In the genomic region with DNA sequence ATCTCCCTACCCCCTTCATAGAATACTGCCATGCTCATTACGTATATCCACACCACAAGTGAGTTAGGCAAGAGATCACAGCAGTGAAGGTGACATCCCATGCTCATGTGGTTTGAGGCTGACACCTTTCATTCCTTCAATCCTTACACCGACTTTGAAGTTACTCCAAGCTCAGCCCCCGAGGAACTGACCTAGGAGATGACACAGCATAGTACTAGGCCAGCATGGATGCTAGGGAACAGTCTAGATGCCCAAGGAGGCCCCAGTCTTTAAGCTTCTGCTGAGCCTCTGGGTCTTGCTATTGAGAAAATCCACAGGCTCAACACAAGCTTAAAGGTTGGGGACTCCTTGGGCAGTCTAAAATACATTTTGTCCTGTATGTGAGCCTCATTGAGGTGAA, we compare ENCODE assay signal across 10 mouse cellular contexts. TPM values are rescaled to one million over a fixed set of nuclear protein-coding genes. Genes with fewer than 3 reads are reported as not detected.
DNase-seq lines count a peak whose midpoint lies in the region; ATAC-seq lines count a peak whose summit lies in the region.
"Had no signal": no experiment of that assay in that cellular context is flagged by ENCODE, and none has a peak within 500 bp of the region (broad histone marks: within the 10 kb centered on the region; RNA-seq: fewer than 3 reads in every experiment).

No protein-coding gene starts in this region.

- peaks cover 14% of the 10 kb centered on the region for H3K36me3 ChIP-seq in midbrain, embryonic 10.5 days
- no peaks in the 10 kb centered on the region for H3K36me3 ChIP-seq in midbrain, embryonic 11.5 days (ENCODE audit: control insufficient read depth, insufficient read depth, low read length)
- H3K36me3 ChIP-seq in limb, embryonic 10.5 days: peaks cover 9% of the 10 kb centered on the region
- peaks cover 15% of the 10 kb centered on the region for H3K36me3 ChIP-seq in stomach, embryonic 14.5 days (ENCODE audit: control insufficient read depth, insufficient read depth, low read length)

- H3K27ac ChIP-seq in midbrain, embryonic 10.5 days (replicated peaks): 0 out of 2 replicates have a peak overlapping the region, but pooled peaks have one; percentile 86
- H3K27ac ChIP-seq in midbrain, embryonic 11.5 days (ENCODE audit: low read depth, low read length): no peak overlapping the region
- H3K27ac ChIP-seq in limb, embryonic 10.5 days: no peak overlapping the region
- H3K27ac ChIP-seq in stomach, embryonic 14.5 days (ENCODE audit: low read length): no peak overlapping the region

- H3K9me3 ChIP-seq in midbrain, embryonic 10.5 days (replicated peaks): no peaks in the 10 kb centered on the region
- no peaks in the 10 kb centered on the region for H3K9me3 ChIP-seq in midbrain, embryonic 11.5 days (ENCODE audit: control insufficient read depth, low read length)
- H3K9me3 ChIP-seq in limb, embryonic 10.5 days (replicated peaks): no peaks in the 10 kb centered on the region
- H3K9me3 ChIP-seq in stomach, embryonic 14.5 days (ENCODE audit: control insufficient read depth, low read depth, low read length): no peaks in the 10 kb centered on the region

- H3K27me3 ChIP-seq in midbrain, embryonic 10.5 days (ENCODE audit: low read depth, poor library complexity, severe bottlenecking): no peaks in the 10 kb centered on the region
- no peaks in the 10 kb centered on the region for H3K27me3 ChIP-seq in midbrain, embryonic 11.5 days (ENCODE audit: control insufficient read depth, insufficient read depth, low read length)
- H3K27me3 ChIP-seq in limb, embryonic 10.5 days (ENCODE audit: low read depth, poor library complexity, severe bottlenecking): no peaks in the 10 kb centered on the region
- no peaks in the 10 kb centered on the region for H3K27me3 ChIP-seq in stomach, embryonic 14.5 days (ENCODE audit: control insufficient read depth, insufficient read depth, low read length)

- peaks cover 20% of the 10 kb centered on the region for H3K4me1 ChIP-seq in midbrain, embryonic 10.5 days
- peaks cover 12% of the 10 kb centered on the region for H3K4me1 ChIP-seq in midbrain, embryonic 11.5 days (ENCODE audit: control insufficient read depth, insufficient read depth, low read length)
- peaks cover 14% of the 10 kb centered on the region for H3K4me1 ChIP-seq in limb, embryonic 10.5 days
- H3K4me1 ChIP-seq in stomach, embryonic 14.5 days (ENCODE audit: control insufficient read depth, insufficient read depth, low read length): peaks cover 10% of the 10 kb centered on the region

- H3K9ac ChIP-seq in midbrain, embryonic 11.5 days (ENCODE audit: low read length): no peak overlapping the region
- H3K9ac ChIP-seq in stomach, embryonic 14.5 days (replicated peaks; ENCODE audit: low read depth, low read length): no peak overlapping the region

- H3K4me2 ChIP-seq in midbrain, embryonic 11.5 days: no peak overlapping the region
- peak overlapping the region; percentile 64; the same call in 1 of the 2 replicates for H3K4me2 ChIP-seq in stomach, embryonic 14.5 days (replicated peaks; ENCODE audit: low read depth, low read length)

- H3K4me3 ChIP-seq in midbrain, embryonic 10.5 days: peak overlapping the region; percentile 80
- no peak overlapping the region for H3K4me3 ChIP-seq in midbrain, embryonic 11.5 days (ENCODE audit: low read depth, low read length)
- peak overlapping the region; percentile 94 for H3K4me3 ChIP-seq in limb, embryonic 10.5 days
- H3K4me3 ChIP-seq in stomach, embryonic 14.5 days (ENCODE audit: low read depth, low read length): 0 out of 2 replicates have a peak overlapping the region, but pooled peaks have one; percentile 49

- WGBS in midbrain, embryonic 10.5 days: 84% methylated on average over 3 of the region's 3 CpGs
- 85% methylated on average over 3 of the region's 3 CpGs for WGBS in midbrain, embryonic 11.5 days
- 75% methylated on average over 3 of the region's 3 CpGs for WGBS in limb, embryonic 10.5 days
- WGBS in stomach, embryonic 14.5 days: 70% methylated on average over 3 of the region's 3 CpGs

- ATAC-seq in midbrain, embryonic 11.5 days (ENCODE audit: low FRiP score): no peak
- ATAC-seq in stomach, embryonic 14.5 days (ENCODE audit: insufficient number of reproducible peaks, insufficient read depth, low FRiP score, low read depth): no peak

- DNase-seq in cerebellum, adult 9-11 months: peak; percentile 47
- DNase-seq in cerebellum, postnatal 10 days: no peak
- DNase-seq in midbrain, embryonic 10.5 days (ENCODE audit: low spot score): no peak
- no peak for DNase-seq in midbrain, embryonic 11.5 days (ENCODE audit: low spot score, missing footprints)
- no peak for DNase-seq in limb, embryonic 10.5 days (ENCODE audit: low spot score)
- DNase-seq in ovary, postnatal 14 days (ENCODE audit: low spot score): no peak
- no peak for DNase-seq in frontal cortex, adult 2 months (ENCODE audit: extremely low spot score in 1 of 2, low spot score in 1 of 2)
- DNase-seq: lung, postnatal 14 days; right cerebral cortex, postnatal 25 days had no signal

RNA-seq across cellular contexts. Expression of a gene that starts 1.6 kb away (rescaled TPM):
- polyA plus RNA-seq in midbrain, embryonic 10.5 days (2016; fragmentation: Nextera tagmentation; extraction: Ambion mirVana): 87.4 and 89.5 TPM in 2 replicates
- polyA plus RNA-seq in midbrain, embryonic 11.5 days (2014; fragmentation: Nextera tagmentation; extraction: Ambion mirVana): 96.1 and 101 TPM in 2 replicates
- polyA plus RNA-seq in limb, embryonic 10.5 days (2016; fragmentation: Nextera tagmentation; extraction: Ambion mirVana): 95.5 and 95.6 TPM in 2 replicates
- polyA plus RNA-seq in stomach, embryonic 14.5 days (2014; fragmentation: Nextera tagmentation; extraction: Ambion mirVana): 82.8 and 86.4 TPM in 2 replicates
- polyA plus RNA-seq in frontal cortex, adult 2 months (2012; rRNA removed): 78.1 and 79.7 TPM in 2 replicates

RNA-seq across cellular contexts. Expression of a gene that starts 36.8 kb away (rescaled TPM):
- 20.6 and 38.1 TPM in 2 replicates for polyA plus RNA-seq in midbrain, embryonic 10.5 days (2016; fragmentation: Nextera tagmentation; extraction: Ambion mirVana)
- 34.4 and 46.8 TPM in 2 replicates for polyA plus RNA-seq in midbrain, embryonic 11.5 days (2014; fragmentation: Nextera tagmentation; extraction: Ambion mirVana)
- polyA plus RNA-seq in limb, embryonic 10.5 days (2016; fragmentation: Nextera tagmentation; extraction: Ambion mirVana): 30.5 and 34.7 TPM in 2 replicates
- 15.7 and 16.3 TPM in 2 replicates for polyA plus RNA-seq in stomach, embryonic 14.5 days (2014; fragmentation: Nextera tagmentation; extraction: Ambion mirVana)
- polyA plus RNA-seq in frontal cortex, adult 2 months (2012; rRNA removed): 36.9 and 41.5 TPM in 2 replicates
